Mouse (Mus musculus): Measurements from ENCODE around the gene Wwtr1. TPM values are rescaled to one million over a fixed set of nuclear protein-coding genes. Genes with fewer than 3 reads are reported as not detected.
A peak's percentile ranks its signal among the peaks of the same experiment; 100 is the strongest.

The Wwtr1 gene
- polyA plus RNA-seq, 1 experiment from 2014 or later, result 17.9 TPM

DNA sequence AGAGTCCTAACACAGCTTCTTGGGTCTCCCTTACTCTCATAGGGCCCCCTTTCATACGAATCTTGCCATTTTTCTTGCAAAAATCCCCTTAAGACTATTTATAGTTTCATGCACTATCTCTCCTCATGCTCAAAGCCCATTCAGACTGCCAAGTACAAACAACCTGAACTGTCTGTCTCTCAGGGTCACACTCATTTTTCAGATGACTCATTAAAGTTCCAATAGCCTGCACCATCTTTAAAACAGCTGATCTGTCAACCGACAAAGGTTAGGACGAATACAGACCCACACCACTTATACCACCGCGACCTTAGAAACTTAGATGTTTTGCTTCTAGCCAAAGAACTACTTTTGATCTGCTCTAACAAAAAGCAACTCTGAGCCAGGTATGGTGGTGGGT lies 12.1 kb downstream of the Wwtr1 start:
- peaks cover 7% of the 10 kb centered on the region; the same call in 1 of the 2 replicates for H3K4me1 ChIP-seq (ENCODE audit: insufficient read depth, low read length)
- ATAC-seq (ENCODE audit: low FRiP score, low TSS enrichment), result no peak
- H3K9ac ChIP-seq (replicated peaks; ENCODE audit: low read length), result no peak overlapping the region
- no peaks in the 10 kb centered on the region for H3K27me3 ChIP-seq (ENCODE audit: insufficient read depth, low read length)
- H3K36me3 ChIP-seq (ENCODE audit: insufficient read depth, low read length), result peaks cover 21% of the 10 kb centered on the region; the same call in 1 of the 2 replicates
- 86% methylated on average over 5 of the region's 5 CpGs for WGBS
- peak overlapping the region; percentile 20; the same call in 1 of the 2 replicates for H3K27ac ChIP-seq (ENCODE audit: low read length)
- H3K4me3 ChIP-seq (ENCODE audit: low read length), result no peak overlapping the region
- no peak overlapping the region for H3K4me2 ChIP-seq (replicated peaks; ENCODE audit: low read depth, low read length)
- H3K9me3 ChIP-seq (ENCODE audit: low read length), result no peaks in the 10 kb centered on the region

DNA sequence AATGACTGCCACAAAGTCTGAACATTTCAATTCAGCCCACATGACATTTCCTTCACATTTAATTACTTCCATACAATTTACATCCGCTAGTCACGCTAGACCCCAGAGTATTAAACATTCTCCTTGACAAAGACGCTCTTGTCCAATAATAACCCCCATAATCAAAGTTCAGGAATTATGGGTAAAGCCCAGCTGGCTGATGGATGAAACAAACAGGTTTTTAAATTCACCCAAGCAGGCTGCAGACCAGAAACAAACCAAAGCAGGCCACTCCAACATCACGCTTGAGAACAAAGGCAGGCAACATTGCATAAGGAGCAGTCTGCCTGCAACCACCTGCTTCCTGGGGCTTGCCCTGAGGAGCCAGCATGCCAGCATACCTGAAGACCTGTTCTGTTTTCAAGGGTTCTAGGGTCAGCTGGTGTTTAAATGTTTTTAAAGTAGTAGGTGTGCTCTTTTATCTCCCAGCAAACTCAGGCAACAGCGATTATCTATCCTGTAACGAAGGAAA lies 12.7 kb downstream of the Wwtr1 start:
- Histone ChIP-seq H3K4me3 (ENCODE audit: low read length) (no peak overlapping the region), H3K9ac (replicated peaks; ENCODE audit: low read length) (no peak overlapping the region), H3K27ac (ENCODE audit: low read length) (peak overlapping the region; percentile 20; the same call in 1 of the 2 replicates), H3K9me3 (ENCODE audit: low read length) (no peaks in the 10 kb centered on the region), H3K27me3 (ENCODE audit: insufficient read depth, low read length) (no peaks in the 10 kb centered on the region), H3K4me1 (ENCODE audit: insufficient read depth, low read length) (peaks cover 7% of the 10 kb centered on the region; the same call in 1 of the 2 replicates), H3K36me3 (ENCODE audit: insufficient read depth, low read length) (peaks cover 20% of the 10 kb centered on the region; the same call in 1 of the 2 replicates), H3K4me2 (replicated peaks; ENCODE audit: low read depth, low read length) (no peak overlapping the region)
- ATAC-seq (ENCODE audit: low FRiP score, low TSS enrichment), result no peak
- WGBS, result 82% methylated on average over 6 of the region's 6 CpGs

GRCm38 (mm10) chr3:57558761-57559160 lies 16.9 kb downstream of the Wwtr1 start:
- 94% methylated on average over 6 of the region's 6 CpGs for WGBS
- no peak overlapping the region for H3K4me3 ChIP-seq (ENCODE audit: low read length)
- no peaks in the 10 kb centered on the region for H3K4me1 ChIP-seq (ENCODE audit: insufficient read depth, low read length)
- H3K27me3 ChIP-seq (ENCODE audit: insufficient read depth, low read length), result no peaks in the 10 kb centered on the region
- no peak overlapping the region for H3K9ac ChIP-seq (replicated peaks; ENCODE audit: low read length)
- H3K9me3 ChIP-seq (ENCODE audit: low read length), result no peaks in the 10 kb centered on the region
- H3K36me3 ChIP-seq (ENCODE audit: insufficient read depth, low read length), result peaks cover 20% of the 10 kb centered on the region; the same call in 1 of the 2 replicates
- no peak for ATAC-seq (ENCODE audit: low FRiP score, low TSS enrichment)
- no peak overlapping the region for H3K4me2 ChIP-seq (replicated peaks; ENCODE audit: low read depth, low read length)
- H3K27ac ChIP-seq (ENCODE audit: low read length), result no peak overlapping the region

GRCm38 (mm10) chr3:57557408-57557807 lies 18.3 kb downstream of the Wwtr1 start:
- H3K27ac ChIP-seq (ENCODE audit: low read length), result no peak overlapping the region
- WGBS, result 82% methylated on average over 4 of the region's 4 CpGs
- ATAC-seq (ENCODE audit: low FRiP score, low TSS enrichment), result no peak
- no peak overlapping the region for H3K9ac ChIP-seq (replicated peaks; ENCODE audit: low read length)
- H3K9me3 ChIP-seq (ENCODE audit: low read length), result no peaks in the 10 kb centered on the region
- H3K4me2 ChIP-seq (replicated peaks; ENCODE audit: low read depth, low read length), result no peak overlapping the region
- peaks cover 17% of the 10 kb centered on the region; the same call in 1 of the 2 replicates for H3K36me3 ChIP-seq (ENCODE audit: insufficient read depth, low read length)
- H3K4me3 ChIP-seq (ENCODE audit: low read length), result no peak overlapping the region
- H3K27me3 ChIP-seq (ENCODE audit: insufficient read depth, low read length), result no peaks in the 10 kb centered on the region
- H3K4me1 ChIP-seq (ENCODE audit: insufficient read depth, low read length), result no peaks in the 10 kb centered on the region

DNA sequence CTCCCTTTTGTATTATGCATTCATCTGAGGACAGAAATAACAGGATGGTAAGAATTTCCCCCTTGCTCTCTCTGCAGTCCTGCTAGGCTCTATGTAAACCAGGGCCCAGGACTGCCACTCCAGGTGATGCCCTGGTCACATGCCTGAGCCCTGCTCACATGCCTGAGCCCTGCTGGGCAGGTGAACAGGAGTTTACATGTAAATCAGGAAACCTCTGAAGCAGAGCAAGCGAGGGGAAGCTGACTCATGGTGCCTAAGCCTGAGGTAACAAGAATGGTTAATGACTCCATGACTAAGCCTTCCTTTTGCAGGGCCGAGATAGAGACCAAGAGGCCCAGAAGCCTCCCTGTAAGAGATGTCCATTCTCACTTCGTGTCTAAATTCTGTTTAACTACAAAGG lies 20.1 kb downstream of the Wwtr1 start:
- WGBS, result 57% methylated on average over 3 of the region's 3 CpGs
- H3K36me3 ChIP-seq (ENCODE audit: insufficient read depth, low read length), result peaks cover 10% of the 10 kb centered on the region; the same call in 1 of the 2 replicates
- H3K4me2 ChIP-seq (replicated peaks; ENCODE audit: low read depth, low read length), result no peak overlapping the region
- ATAC-seq (ENCODE audit: low FRiP score, low TSS enrichment), result peak; percentile 88
- no peaks in the 10 kb centered on the region for H3K27me3 ChIP-seq (ENCODE audit: insufficient read depth, low read length)
- no peak overlapping the region for H3K27ac ChIP-seq (ENCODE audit: low read length)
- no peak overlapping the region for H3K4me3 ChIP-seq (ENCODE audit: low read length)
- H3K9ac ChIP-seq (replicated peaks; ENCODE audit: low read length), result no peak overlapping the region
- no peaks in the 10 kb centered on the region for H3K9me3 ChIP-seq (ENCODE audit: low read length)
- H3K4me1 ChIP-seq (ENCODE audit: insufficient read depth, low read length), result no peaks in the 10 kb centered on the region

GRCm38 (mm10) chr3:57554890-57555239 lies 20.8 kb downstream of the Wwtr1 start:
- no peak overlapping the region for H3K4me2 ChIP-seq (replicated peaks; ENCODE audit: low read depth, low read length)
- H3K9ac ChIP-seq (replicated peaks; ENCODE audit: low read length), result no peak overlapping the region
- H3K4me1 ChIP-seq (ENCODE audit: insufficient read depth, low read length), result no peaks in the 10 kb centered on the region
- no peak for ATAC-seq (ENCODE audit: low FRiP score, low TSS enrichment)
- H3K27me3 ChIP-seq (ENCODE audit: insufficient read depth, low read length), result no peaks in the 10 kb centered on the region
- H3K36me3 ChIP-seq (ENCODE audit: insufficient read depth, low read length), result peaks cover 6% of the 10 kb centered on the region; the same call in 1 of the 2 replicates
- no peak overlapping the region for H3K27ac ChIP-seq (ENCODE audit: low read length)
- WGBS, result 85% methylated on average over 3 of the region's 3 CpGs
- H3K9me3 ChIP-seq (ENCODE audit: low read length), result no peaks in the 10 kb centered on the region
- no peak overlapping the region for H3K4me3 ChIP-seq (ENCODE audit: low read length)

GRCm38 (mm10) chr3:57554124-57554889 lies 21.4 kb downstream of the Wwtr1 start:
- H3K9me3 ChIP-seq (ENCODE audit: low read length), result no peaks in the 10 kb centered on the region
- ATAC-seq (ENCODE audit: low FRiP score, low TSS enrichment), result no peak
- H3K9ac ChIP-seq (replicated peaks; ENCODE audit: low read length), result no peak overlapping the region
- no peaks in the 10 kb centered on the region for H3K4me1 ChIP-seq (ENCODE audit: insufficient read depth, low read length)
- WGBS, result 85% methylated on average over 10 of the region's 10 CpGs
- H3K4me2 ChIP-seq (replicated peaks; ENCODE audit: low read depth, low read length), result no peak overlapping the region
- no peak overlapping the region for H3K27ac ChIP-seq (ENCODE audit: low read length)
- H3K27me3 ChIP-seq (ENCODE audit: insufficient read depth, low read length), result no peaks in the 10 kb centered on the region
- no peak overlapping the region for H3K4me3 ChIP-seq (ENCODE audit: low read length)
- peaks cover 3% of the 10 kb centered on the region; the same call in 1 of the 2 replicates for H3K36me3 ChIP-seq (ENCODE audit: insufficient read depth, low read length)

- Histone ChIP-seq H3K4me1 (ENCODE audit: insufficient read depth, low read length) (no peaks in the 10 kb centered on the region), H3K27me3 (ENCODE audit: insufficient read depth, low read length) (no peaks in the 10 kb centered on the region), H3K9me3 (ENCODE audit: low read length) (no peaks in the 10 kb centered on the region), H3K4me2 (replicated peaks; ENCODE audit: low read depth, low read length) (no peak overlapping the region), H3K4me3 (ENCODE audit: low read length) (no peak overlapping the region), H3K27ac (ENCODE audit: low read length) (no peak overlapping the region), H3K36me3 (ENCODE audit: insufficient read depth, low read length) (no peaks in the 10 kb centered on the region), H3K9ac (replicated peaks; ENCODE audit: low read length) (no peak overlapping the region)
- 95% methylated on average over 5 of the region's 5 CpGs for WGBS
- no peak for ATAC-seq (ENCODE audit: low FRiP score, low TSS enrichment)
Measured at GRCm38 (mm10) chr3:57553108-57553507, 22.6 kb downstream of the Wwtr1 start.

DNA sequence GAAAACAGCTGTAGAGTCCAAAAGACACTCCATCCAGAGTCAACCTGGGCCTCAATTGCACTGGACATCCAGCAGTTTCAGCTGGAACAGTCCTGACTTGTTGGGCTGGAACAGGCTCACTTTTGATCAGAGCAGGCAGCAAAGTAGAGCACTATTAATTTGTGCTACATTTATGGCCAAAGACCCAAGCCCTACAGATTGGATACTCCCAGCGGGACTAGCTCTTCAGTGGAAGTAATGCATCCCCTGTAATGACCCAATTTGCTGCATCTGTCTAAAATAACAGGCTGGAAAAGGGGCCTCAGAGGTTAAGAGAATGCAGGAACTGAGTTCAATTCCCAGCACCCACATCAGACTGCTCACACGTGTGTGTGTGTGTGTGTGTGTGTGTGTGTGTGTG lies 24.5 kb downstream of the Wwtr1 start:
- Histone ChIP-seq H3K9ac (replicated peaks; ENCODE audit: low read length) (no peak overlapping the region), H3K27ac (ENCODE audit: low read length) (no peak overlapping the region), H3K4me3 (ENCODE audit: low read length) (no peak overlapping the region), H3K4me1 (ENCODE audit: insufficient read depth, low read length) (no peaks in the 10 kb centered on the region), H3K4me2 (replicated peaks; ENCODE audit: low read depth, low read length) (no peak overlapping the region), H3K27me3 (ENCODE audit: insufficient read depth, low read length) (no peaks in the 10 kb centered on the region), H3K9me3 (ENCODE audit: low read length) (no peaks in the 10 kb centered on the region), H3K36me3 (ENCODE audit: insufficient read depth, low read length) (no peaks in the 10 kb centered on the region)
- no peak for ATAC-seq (ENCODE audit: low FRiP score, low TSS enrichment)
- WGBS, result 71% methylated on average over 2 of the region's 2 CpGs

DNA sequence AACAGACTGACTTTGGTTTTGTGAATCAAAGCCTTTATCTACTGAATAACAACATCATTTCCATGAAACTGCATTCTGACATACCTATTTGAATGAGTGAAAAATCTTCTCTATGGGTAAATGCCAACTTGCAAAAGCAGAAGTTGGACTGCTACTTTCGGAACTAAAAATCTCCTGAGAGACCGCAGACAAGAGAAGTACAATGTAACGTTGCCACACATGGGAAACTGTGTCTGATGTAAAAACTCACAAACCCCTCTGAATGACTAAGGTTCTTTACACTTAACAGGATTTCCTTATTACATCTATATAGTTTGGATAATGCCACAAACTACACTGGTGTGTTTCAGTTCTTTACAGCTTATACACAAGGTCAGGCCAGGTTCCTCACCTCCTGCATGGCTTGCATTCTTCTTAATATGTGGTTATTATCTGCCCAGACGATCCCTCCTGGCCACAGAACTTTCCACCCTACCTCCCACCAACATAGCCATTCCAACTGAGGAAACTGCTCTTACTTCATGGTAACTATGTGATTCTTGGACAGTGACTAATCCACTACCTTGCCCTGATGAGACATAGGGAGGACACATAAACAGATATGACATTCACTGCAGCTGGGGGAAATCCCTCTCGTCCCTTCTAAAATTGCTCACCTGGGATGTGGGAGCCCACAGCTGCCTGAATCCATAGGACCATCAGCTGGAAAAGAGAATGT lies 25.1 kb downstream of the Wwtr1 start:
- Histone ChIP-seq H3K4me2 (replicated peaks; ENCODE audit: low read depth, low read length) (no peak overlapping the region), H3K9me3 (ENCODE audit: low read length) (no peaks in the 10 kb centered on the region), H3K36me3 (ENCODE audit: insufficient read depth, low read length) (no peaks in the 10 kb centered on the region), H3K4me1 (ENCODE audit: insufficient read depth, low read length) (no peaks in the 10 kb centered on the region), H3K27ac (ENCODE audit: low read length) (no peak overlapping the region), H3K9ac (replicated peaks; ENCODE audit: low read length) (no peak overlapping the region), H3K27me3 (ENCODE audit: insufficient read depth, low read length) (no peaks in the 10 kb centered on the region), H3K4me3 (ENCODE audit: low read length) (no peak overlapping the region)
- no peak for ATAC-seq (ENCODE audit: low FRiP score, low TSS enrichment)
- 87% methylated on average over 5 of the region's 5 CpGs for WGBS

Measured in kidney, embryonic 16.5 days (tissue).